Mouse (Mus musculus) erythroid progenitor cell, adult 5-6 weeks (primary cell): ENCODE measurements around the gene Inpp5e. TPM values are rescaled to one million over a fixed set of nuclear protein-coding genes. Genes with fewer than 3 reads are reported as not detected.

Experiments
- ATAC-seq: replicated peaks from 2 replicates; pipeline ENCODE4 v1.8.0; 2016; ENCODE audit warnings: moderate number of reproducible peaks, mild to moderate bottlenecking, moderate TSS enrichment, inconsistent platforms; ENCODE audit not compliant: poor library complexity, low FRiP score, severe bottlenecking
- total RNA-seq, 2 experiments: library from RNA; stranded (forward) in 1 of 2; stranded (reverse) in 1 of 2; fragments of 150-400 nt in 1 of 2; fragments of 186-747, 209-891 nt in 1 of 2; gene quantifications; 2 replicates each; pipeline versions ENCODE4 v1.2.3 to v1.2.4; 2015 to 2017; ENCODE audit warnings: low replicate concordance in 2 of 2

The Inpp5e gene
- 13.7 and 22.2 TPM in 2 replicates for total RNA-seq (2015; ENCODE audit: low replicate concordance)
- total RNA-seq (2017; ENCODE audit: low replicate concordance) = 12.3 and 26.5 TPM in 2 replicates

GRCm38 (mm10) chr2:26408515-26409356, at the start of gene Inpp5e:
Gene Inpp5e, minus strand, starts transcription at chr2:26409203.
- peak; percentile 93 for ATAC-seq

- ATAC-seq = no peak
Observed at GRCm38 (mm10) chr2:26458402-26459124, 49.6 kb upstream of the Inpp5e start.

GRCm38 (mm10) chr2:26449121-26450060, 40.4 kb upstream of the Inpp5e start:
- ATAC-seq = no peak

- ATAC-seq = no peak
Observed at GRCm38 (mm10) chr2:26447451-26447850, 38.4 kb upstream of the Inpp5e start.

- ATAC-seq = no peak
Observed at GRCm38 (mm10) chr2:26446671-26447070, 37.7 kb upstream of the Inpp5e start.

- ATAC-seq = peak; percentile 74
Observed at GRCm38 (mm10) chr2:26445666-26446445, 36.9 kb upstream of the Inpp5e start.

- peak; percentile 81 for ATAC-seq
Observed at GRCm38 (mm10) chr2:26444946-26445665, 36.1 kb upstream of the Inpp5e start, which contains the start of gene Sec16a. Gene Sec16a, minus strand, starts transcription at chr2:26445216.

- ATAC-seq = no peak
Observed at GRCm38 (mm10) chr2:26444368-26444767, 35.4 kb upstream of the Inpp5e start.

- ATAC-seq = no peak
Observed at GRCm38 (mm10) chr2:26443876-26444275, 34.9 kb upstream of the Inpp5e start.

GRCm38 (mm10) chr2:26442843-26443242, 33.8 kb upstream of the Inpp5e start:
- ATAC-seq = no peak

- ATAC-seq = no peak
Observed at GRCm38 (mm10) chr2:26441688-26442087, 32.7 kb upstream of the Inpp5e start.

- no peak for ATAC-seq
Observed at GRCm38 (mm10) chr2:26441261-26441660, 32.3 kb upstream of the Inpp5e start.

GRCm38 (mm10) chr2:26439671-26440070, 30.7 kb upstream of the Inpp5e start:
- no peak for ATAC-seq

- ATAC-seq = no peak
Observed at GRCm38 (mm10) chr2:26438373-26438772, 29.4 kb upstream of the Inpp5e start.

- no peak for ATAC-seq
Observed at GRCm38 (mm10) chr2:26437221-26437620, 28.2 kb upstream of the Inpp5e start.

- no peak for ATAC-seq
Observed at GRCm38 (mm10) chr2:26434791-26435572, 26.0 kb upstream of the Inpp5e start.

GRCm38 (mm10) chr2:26429851-26430250, 20.8 kb upstream of the Inpp5e start:
- no peak for ATAC-seq

- ATAC-seq = no peak
Observed at GRCm38 (mm10) chr2:26424541-26424940, 15.5 kb upstream of the Inpp5e start.
